Mouse (Mus musculus): ENCODE data around the gene Nt5e. TPM values are rescaled to one million over a fixed set of nuclear protein-coding genes. Genes with fewer than 3 reads are reported as not detected.

The Nt5e gene
- polyA plus RNA-seq, 1 experiment, result not detected

DNA sequence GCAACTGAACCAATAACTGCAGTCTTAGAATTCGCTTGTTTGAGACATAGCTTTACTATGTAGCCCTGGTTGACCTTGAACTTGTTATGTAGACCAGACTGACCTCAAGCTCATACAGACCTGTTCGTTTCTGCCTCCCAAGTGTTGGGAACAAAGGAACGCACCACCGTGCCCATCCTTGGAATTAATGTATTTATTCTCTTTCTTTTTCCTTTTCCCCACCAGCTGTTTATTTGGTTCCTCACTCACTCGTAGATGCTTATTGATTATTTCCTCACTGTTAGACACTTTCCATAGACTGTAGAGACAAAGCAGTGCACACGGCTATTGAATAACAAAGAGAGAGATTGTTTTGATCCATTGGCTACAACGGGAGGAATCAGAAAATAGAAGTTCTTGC lies 15.2 kb downstream of the Nt5e start:
- Histone ChIP-seq H3K4me1 (ENCODE audit: control insufficient read depth) (no peaks in the 10 kb centered on the region), H3K36me3 (ENCODE audit: control insufficient read depth) (no peaks in the 10 kb centered on the region), H3K27me3 (ENCODE audit: control insufficient read depth) (no peaks in the 10 kb centered on the region), H3K9me3 (ENCODE audit: control insufficient read depth, low read length) (no peaks in the 10 kb centered on the region), H3K4me3 (replicated peaks) (no peak overlapping the region)
- no peak for TF ChIP-seq GATA1 (IDR thresholded peaks at IDR 0.05; ENCODE audit: low read length)
- no peak for TF ChIP-seq TAL1 (IDR thresholded peaks at IDR 0.05; ENCODE audit: low read length)

GRCm38 (mm10) chr9:88342701-88343100 lies 15.7 kb downstream of the Nt5e start:
- Histone ChIP-seq H3K36me3 (ENCODE audit: control insufficient read depth) (no peaks in the 10 kb centered on the region), H3K27me3 (ENCODE audit: control insufficient read depth) (no peaks in the 10 kb centered on the region), H3K9me3 (ENCODE audit: control insufficient read depth, low read length) (no peaks in the 10 kb centered on the region), H3K4me3 (replicated peaks) (no peak overlapping the region), H3K4me1 (ENCODE audit: control insufficient read depth) (no peaks in the 10 kb centered on the region)
- TF ChIP-seq TAL1 (IDR thresholded peaks at IDR 0.05; ENCODE audit: low read length) (no peak), GATA1 (IDR thresholded peaks at IDR 0.05; ENCODE audit: low read length) (no peak)

DNA sequence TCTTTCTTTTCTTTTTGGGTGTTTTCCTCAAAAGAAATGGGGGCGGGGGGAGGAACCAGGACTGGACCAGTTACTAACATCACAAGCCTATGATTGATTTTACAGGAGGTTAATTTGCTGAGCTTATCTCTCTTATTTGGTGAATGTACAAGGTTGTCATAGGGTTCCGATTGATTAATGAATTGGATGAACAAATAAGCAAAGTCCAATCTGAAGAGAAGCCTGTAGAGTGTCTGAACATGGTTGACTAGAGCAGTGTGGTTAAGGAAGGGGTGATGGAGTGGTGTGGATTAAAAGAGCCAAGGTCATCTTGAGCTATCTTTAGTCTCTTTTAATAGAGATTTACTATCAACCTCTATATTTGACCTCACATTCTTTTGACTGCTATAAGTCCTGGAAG lies 17.4 kb downstream of the Nt5e start:
- no peaks in the 10 kb centered on the region for H3K36me3 ChIP-seq (ENCODE audit: control insufficient read depth)
- H3K27me3 ChIP-seq (ENCODE audit: control insufficient read depth), result no peaks in the 10 kb centered on the region
- TF ChIP-seq GATA1 (IDR thresholded peaks at IDR 0.05; ENCODE audit: low read length), result no peak
- TF ChIP-seq TAL1 (IDR thresholded peaks at IDR 0.05; ENCODE audit: low read length), result no peak

GRCm38 (mm10) chr9:88346857-88347256 lies 19.9 kb downstream of the Nt5e start:
- no peaks in the 10 kb centered on the region for H3K36me3 ChIP-seq (ENCODE audit: control insufficient read depth)
- TF ChIP-seq TAL1 (IDR thresholded peaks at IDR 0.05; ENCODE audit: low read length) (no peak), GATA1 (IDR thresholded peaks at IDR 0.05; ENCODE audit: low read length) (no peak)
- no peaks in the 10 kb centered on the region for H3K27me3 ChIP-seq (ENCODE audit: control insufficient read depth)
- no peaks in the 10 kb centered on the region for H3K4me1 ChIP-seq (ENCODE audit: control insufficient read depth)
- no peaks in the 10 kb centered on the region for H3K9me3 ChIP-seq (ENCODE audit: control insufficient read depth, low read length)
- H3K4me3 ChIP-seq (replicated peaks), result no peak overlapping the region

More for the DNA sequence above, 17.4 kb downstream of the Nt5e start:
- Histone ChIP-seq H3K4me3 (replicated peaks) (no peak overlapping the region), H3K9me3 (ENCODE audit: control insufficient read depth, low read length) (no peaks in the 10 kb centered on the region), H3K4me1 (ENCODE audit: control insufficient read depth) (no peaks in the 10 kb centered on the region)

DNA sequence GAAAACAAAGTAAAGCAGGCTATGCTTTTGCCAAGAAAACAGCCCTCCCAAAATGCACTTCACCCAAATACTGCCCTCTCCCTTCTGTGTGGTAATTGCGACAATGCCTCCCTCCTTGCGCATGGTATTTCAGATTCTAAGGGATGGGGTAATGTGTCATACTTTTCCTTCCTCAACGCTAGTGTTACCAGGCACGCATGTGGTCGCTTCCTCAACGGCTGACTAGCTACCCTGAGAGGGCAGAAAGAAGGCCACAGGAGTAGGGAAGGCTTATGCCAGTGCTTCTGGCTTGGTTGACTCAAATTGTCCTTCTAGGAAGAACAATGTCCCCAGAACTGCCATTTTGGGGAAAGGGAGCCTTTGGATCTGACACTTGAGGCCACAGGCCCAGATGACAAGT lies 21.6 kb downstream of the Nt5e start:
- no peaks in the 10 kb centered on the region for H3K36me3 ChIP-seq (ENCODE audit: control insufficient read depth)
- H3K4me1 ChIP-seq (ENCODE audit: control insufficient read depth), result no peaks in the 10 kb centered on the region
- H3K27me3 ChIP-seq (ENCODE audit: control insufficient read depth), result no peaks in the 10 kb centered on the region
- no peak overlapping the region for H3K4me3 ChIP-seq (replicated peaks)
- TF ChIP-seq TAL1 (IDR thresholded peaks at IDR 0.05; ENCODE audit: low read length), result no peak
- H3K9me3 ChIP-seq (ENCODE audit: control insufficient read depth, low read length), result no peaks in the 10 kb centered on the region

GRCm38 (mm10) chr9:88350317-88350716 lies 23.3 kb downstream of the Nt5e start:
- TF ChIP-seq GATA1 (IDR thresholded peaks at IDR 0.05; ENCODE audit: low read length), result no peak
- no peak for TF ChIP-seq TAL1 (IDR thresholded peaks at IDR 0.05; ENCODE audit: low read length)
- Histone ChIP-seq H3K36me3 (ENCODE audit: control insufficient read depth) (no peaks in the 10 kb centered on the region), H3K27me3 (ENCODE audit: control insufficient read depth) (no peaks in the 10 kb centered on the region)

DNA sequence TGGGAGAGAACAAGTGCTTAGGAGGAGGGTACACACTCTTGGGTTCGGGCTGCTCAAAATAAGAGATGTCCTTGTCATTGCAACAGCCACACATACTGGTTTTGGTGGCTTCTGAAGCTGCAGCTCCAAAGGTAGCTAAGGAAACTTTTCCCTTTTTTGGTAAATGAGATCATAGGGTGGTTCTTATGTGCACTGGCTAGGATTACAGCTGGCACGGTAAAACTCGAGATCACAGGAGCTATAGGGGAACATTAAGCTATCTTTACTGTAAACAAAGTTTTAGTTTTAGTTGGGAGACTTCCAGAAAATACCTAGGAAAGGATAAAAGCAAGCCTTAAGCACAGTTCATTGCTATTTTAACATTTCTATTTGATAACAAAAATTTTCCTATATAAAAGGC lies 24.2 kb downstream of the Nt5e start:
- H3K27me3 ChIP-seq (ENCODE audit: control insufficient read depth), result no peaks in the 10 kb centered on the region
- H3K36me3 ChIP-seq (ENCODE audit: control insufficient read depth), result no peaks in the 10 kb centered on the region

More at GRCm38 (mm10) chr9:88350317-88350716, 23.3 kb downstream of the Nt5e start:
- Histone ChIP-seq H3K4me3 (replicated peaks) (no peak overlapping the region), H3K4me1 (ENCODE audit: control insufficient read depth) (no peaks in the 10 kb centered on the region), H3K9me3 (ENCODE audit: control insufficient read depth, low read length) (no peaks in the 10 kb centered on the region)

GRCm38 (mm10) chr9:88352741-88353140 lies 25.7 kb downstream of the Nt5e start:
- no peaks in the 10 kb centered on the region; the same call in 1 of the 2 replicates for H3K36me3 ChIP-seq (ENCODE audit: control insufficient read depth)
- no peaks in the 10 kb centered on the region for H3K27me3 ChIP-seq (ENCODE audit: control insufficient read depth)
- no peaks in the 10 kb centered on the region for H3K4me1 ChIP-seq (ENCODE audit: control insufficient read depth)
- H3K9me3 ChIP-seq (ENCODE audit: control insufficient read depth, low read length), result no peaks in the 10 kb centered on the region
- TF ChIP-seq TAL1 (IDR thresholded peaks at IDR 0.05; ENCODE audit: low read length), result no peak
- no peak overlapping the region for H3K4me3 ChIP-seq (replicated peaks)

More for the DNA sequence above, 24.2 kb downstream of the Nt5e start:
- H3K9me3 ChIP-seq (ENCODE audit: control insufficient read depth, low read length), result no peaks in the 10 kb centered on the region
- TF ChIP-seq TAL1 (IDR thresholded peaks at IDR 0.05; ENCODE audit: low read length) (no peak), GATA1 (IDR thresholded peaks at IDR 0.05; ENCODE audit: low read length) (no peak)
- H3K4me3 ChIP-seq (replicated peaks), result no peak overlapping the region
- H3K4me1 ChIP-seq (ENCODE audit: control insufficient read depth), result no peaks in the 10 kb centered on the region

DNA sequence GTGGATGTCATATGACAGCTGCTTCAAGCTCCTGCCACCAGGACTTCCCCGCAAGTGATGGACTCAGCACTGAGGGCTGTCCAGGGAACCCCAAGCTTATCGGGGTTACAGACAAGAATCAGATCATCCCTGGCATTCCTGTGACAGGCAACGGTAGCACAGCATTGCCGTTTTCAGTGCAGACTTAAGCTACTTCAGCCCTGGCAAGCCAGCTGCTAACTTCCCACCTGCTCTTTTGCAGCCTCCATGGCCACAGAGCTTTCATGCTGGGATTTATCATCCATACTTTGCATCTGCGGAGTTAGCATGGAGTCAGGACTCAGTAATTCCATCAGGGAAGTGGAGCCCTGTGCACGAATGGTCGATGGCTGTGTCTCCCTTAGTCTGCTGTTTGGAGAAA lies 26.5 kb downstream of the Nt5e start:
- TF ChIP-seq GATA1 (IDR thresholded peaks at IDR 0.05; ENCODE audit: low read length) (no peak), TAL1 (IDR thresholded peaks at IDR 0.05; ENCODE audit: low read length) (no peak)
- H3K4me1 ChIP-seq (ENCODE audit: control insufficient read depth), result no peaks in the 10 kb centered on the region
- no peaks in the 10 kb centered on the region; the same call in 1 of the 2 replicates for H3K36me3 ChIP-seq (ENCODE audit: control insufficient read depth)
- no peak overlapping the region for H3K4me3 ChIP-seq (replicated peaks)
- no peaks in the 10 kb centered on the region for H3K9me3 ChIP-seq (ENCODE audit: control insufficient read depth, low read length)
- no peaks in the 10 kb centered on the region for H3K27me3 ChIP-seq (ENCODE audit: control insufficient read depth)

GRCm38 (mm10) chr9:88357173-88357572 lies 30.2 kb downstream of the Nt5e start:
- no peak overlapping the region for H3K4me3 ChIP-seq (replicated peaks)
- no peaks in the 10 kb centered on the region; the same call in 1 of the 2 replicates for H3K36me3 ChIP-seq (ENCODE audit: control insufficient read depth)
- TF ChIP-seq TAL1 (IDR thresholded peaks at IDR 0.05; ENCODE audit: low read length) (no peak), GATA1 (IDR thresholded peaks at IDR 0.05; ENCODE audit: low read length) (no peak)
- H3K27me3 ChIP-seq (ENCODE audit: control insufficient read depth), result no peaks in the 10 kb centered on the region
- H3K4me1 ChIP-seq (ENCODE audit: control insufficient read depth), result no peaks in the 10 kb centered on the region
- no peaks in the 10 kb centered on the region for H3K9me3 ChIP-seq (ENCODE audit: control insufficient read depth, low read length)
